Mouse (Mus musculus) megakaryocyte, embryonic 14.5 days (primary cell): ENCODE results near the gene Arhgap24.

Experiments
- FLI1 ChIP-seq: IDR thresholded peaks from 2 replicates; pipeline ENCODE4 v1.6.1; 2012; ENCODE audit warnings: low read length, inconsistent platforms, mixed read lengths
- GATA1 ChIP-seq: IDR thresholded peaks from 3 replicates; pipeline ENCODE4 v1.6.1; 2012; ENCODE audit warnings: mixed read lengths, low read length, inconsistent platforms, borderline replicate concordance

DNA sequence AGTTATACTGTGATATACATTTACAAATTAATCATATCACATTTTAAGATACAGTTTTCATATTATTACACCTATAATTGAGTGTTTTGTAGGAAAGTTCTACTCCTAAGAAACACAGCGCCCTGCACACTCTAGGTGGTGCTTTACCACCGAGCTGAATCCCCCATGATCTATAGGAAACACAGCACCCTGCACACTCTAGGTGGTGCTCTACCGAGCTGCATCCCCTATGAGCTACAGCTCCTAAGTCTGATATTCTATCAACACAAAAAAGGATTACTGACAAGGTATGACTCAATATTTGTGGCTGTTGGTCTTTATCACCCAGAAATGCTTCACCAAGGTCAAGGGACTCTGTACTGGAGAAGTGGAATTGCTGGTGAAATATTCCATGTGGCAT, 27.0 kb downstream of the Arhgap24 start:
- TF ChIP-seq GATA1, result no peak
- no peak for TF ChIP-seq FLI1
